Mouse (Mus musculus) cerebellum, postnatal 36 days (tissue): Measurements from ENCODE around the gene Tmem42.
A peak's percentile ranks its signal among the peaks of the same experiment; 100 is the strongest.

Experiments used
- DNase-seq, 2 experiments: peaks; one replicate each; pipeline ENCODE4 v3.0.0; 2021 to 2022; ENCODE audit warnings: mixed read lengths in 2 of 2

Tmem42 gene

DNA sequence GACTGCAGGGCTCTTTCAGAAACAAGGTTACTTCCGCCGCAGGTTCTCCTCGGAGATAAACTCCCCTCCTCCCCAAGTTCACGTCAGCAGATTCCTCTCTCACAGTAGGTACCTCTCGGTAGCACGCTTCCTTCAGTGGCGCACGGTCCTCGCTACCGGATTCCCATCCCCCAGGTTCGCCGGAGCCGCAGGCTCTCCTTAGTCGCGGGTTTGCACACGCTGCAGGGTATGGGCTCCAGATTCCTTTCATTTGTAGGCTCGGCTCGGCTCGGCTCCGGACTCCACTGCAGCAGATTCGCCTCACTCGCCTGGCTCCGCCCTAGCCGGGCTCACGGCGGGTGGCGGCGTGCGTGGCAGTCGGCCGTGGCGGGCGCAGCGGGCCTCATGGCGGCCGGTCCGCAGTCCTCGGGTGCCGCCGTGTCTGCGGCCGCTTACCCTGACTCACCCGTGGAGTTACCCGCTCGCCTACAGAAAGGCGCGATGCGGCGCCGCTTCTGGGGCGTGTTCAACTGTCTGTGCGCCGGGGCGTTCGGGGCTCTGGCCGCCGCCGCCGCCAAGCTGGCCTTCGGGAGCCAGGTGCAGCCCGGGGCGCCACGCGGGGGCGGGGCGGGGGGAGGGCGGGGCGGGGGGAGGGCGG, at the start of gene Tmem42:
Gene Tmem42 (plus strand): TSS at position 332 of the 637 bp plus-strand sequence.
- peak; percentile 90 to 91 for DNase-seq

DNA sequence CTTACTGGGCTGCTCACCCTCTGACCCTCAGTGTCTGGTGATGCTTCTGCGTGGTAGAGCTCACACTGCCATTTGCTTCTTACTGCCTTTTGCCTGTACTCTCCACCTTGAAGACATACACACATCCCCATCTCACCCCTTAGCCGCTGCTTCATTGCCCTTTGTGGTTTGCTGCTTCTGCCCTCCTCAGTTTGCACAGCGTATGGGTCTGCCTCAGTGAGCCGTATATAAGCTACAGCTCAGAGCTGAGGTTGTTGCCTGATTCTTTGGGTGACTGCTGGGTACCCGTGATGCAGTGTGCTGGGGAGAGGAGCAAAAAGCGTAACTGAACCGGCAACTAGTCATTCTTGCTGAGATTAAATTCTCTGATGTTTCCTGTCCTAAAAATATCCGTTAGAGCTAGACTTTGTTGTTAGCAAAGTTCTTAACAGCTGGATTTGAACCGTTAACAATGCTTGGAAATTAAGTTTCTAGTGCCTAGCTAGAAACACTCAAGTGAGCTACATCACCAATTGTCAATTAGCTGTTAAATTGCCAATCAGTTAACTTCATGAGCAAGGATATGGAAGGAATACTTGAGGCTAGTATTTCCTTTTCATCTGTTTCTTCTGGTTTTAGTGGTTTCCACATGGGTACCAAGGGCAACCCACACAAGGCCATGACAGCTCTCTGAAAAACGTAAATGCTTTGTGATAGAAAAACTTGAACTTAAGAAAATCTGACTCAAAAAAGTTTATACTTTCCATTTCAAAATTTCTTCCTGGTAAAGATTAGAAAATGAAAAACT, 22.5 kb upstream of the Tmem42 start:
- no peak for DNase-seq

DNA sequence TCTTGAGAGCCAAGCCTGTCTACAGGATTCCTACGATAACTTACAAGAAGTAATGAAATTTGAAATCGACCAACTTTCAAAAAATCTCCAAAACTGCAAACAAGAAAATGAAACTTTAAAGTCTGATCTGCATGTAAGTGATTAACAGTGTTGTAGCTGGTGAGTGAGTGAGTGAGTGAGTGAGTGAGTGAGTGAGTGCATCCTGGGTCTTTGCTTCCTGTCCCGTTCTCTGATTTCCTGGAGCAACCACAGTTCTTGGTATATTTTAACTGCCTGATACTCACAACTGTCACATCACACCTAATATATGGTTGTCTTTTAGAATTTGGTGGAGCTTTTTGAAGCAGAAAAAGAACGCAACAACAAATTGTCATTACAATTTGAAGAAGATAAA, 21.9 kb upstream of the Tmem42 start:
- no peak for DNase-seq

DNA sequence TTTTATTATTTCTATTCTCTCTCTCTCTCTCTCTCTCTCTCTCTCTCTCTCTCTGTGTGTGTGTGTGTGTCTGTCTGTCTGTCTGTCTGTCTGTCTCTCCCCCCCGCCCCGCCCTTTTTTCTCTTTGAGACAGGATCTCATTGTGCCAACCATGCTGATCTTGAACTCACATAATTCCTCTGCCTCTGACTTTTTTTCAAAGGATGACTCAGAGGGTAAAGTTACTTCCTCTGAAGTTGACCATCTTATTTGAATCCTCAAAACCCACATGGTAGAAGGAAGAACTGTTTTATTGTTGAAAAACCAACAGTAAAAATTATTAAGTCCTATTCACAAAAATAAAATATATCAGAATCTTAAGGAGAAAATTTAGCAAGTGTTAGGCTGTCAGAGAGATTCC, 16.4 kb upstream of the Tmem42 start:
- DNase-seq: no peak

DNA sequence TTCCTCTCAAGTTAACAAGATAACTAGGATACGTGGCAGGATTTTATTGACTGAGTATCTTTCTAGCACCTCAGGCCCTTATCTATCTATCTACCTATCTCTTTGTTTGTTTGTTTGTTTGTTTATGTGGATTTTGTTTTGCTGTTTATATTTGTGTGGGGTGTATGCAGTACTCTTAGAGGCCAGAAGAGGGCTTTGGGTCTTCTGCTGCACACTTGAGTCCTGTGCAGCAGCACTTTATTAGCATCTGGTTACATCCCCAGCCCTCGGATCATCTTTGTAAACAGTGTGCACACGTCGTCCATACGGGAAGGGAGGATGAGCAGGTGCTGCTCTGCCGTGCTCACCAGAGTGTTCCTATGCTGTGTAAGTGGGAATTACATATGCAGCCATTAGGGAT, 15.1 kb upstream of the Tmem42 start:
- no peak for DNase-seq

DNA sequence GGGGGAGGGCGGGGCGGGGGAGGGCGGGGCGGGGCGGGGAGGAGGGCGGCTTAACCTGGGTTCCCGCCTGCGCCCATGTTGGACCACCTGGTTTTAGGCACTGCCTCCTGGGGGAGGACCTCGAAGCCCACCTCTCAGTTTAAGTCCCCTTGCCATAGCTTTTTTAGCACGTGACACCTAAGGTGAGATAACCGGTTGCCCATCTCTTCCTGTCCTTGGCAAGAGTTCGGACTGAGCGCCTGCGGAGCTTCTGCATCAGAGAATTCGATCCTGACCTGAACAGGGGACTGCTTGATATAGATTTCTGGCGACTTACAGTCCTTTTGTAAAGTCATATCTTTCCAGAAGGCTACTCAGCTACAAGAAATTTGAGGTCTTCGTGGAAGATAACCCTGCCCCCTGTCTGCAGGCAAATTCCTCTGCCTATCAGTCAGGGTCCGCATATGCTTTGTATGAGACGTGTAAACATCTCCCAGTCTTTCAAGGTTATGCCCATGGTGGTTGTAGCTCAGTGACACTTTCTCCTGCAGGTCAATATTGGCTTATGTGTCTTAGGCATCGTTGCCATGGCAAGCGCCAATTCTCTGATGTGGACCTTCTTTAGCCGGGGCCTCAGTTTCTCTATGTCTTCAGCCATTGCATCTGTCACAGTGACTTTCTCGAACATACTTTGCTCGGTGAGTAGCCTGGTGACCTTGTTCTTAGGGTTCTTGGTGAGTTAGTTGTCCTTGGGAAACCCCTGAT, 682 bp downstream of the Tmem42 start:
- peak in 1 of 2 experiments; percentile 21 for DNase-seq

DNA sequence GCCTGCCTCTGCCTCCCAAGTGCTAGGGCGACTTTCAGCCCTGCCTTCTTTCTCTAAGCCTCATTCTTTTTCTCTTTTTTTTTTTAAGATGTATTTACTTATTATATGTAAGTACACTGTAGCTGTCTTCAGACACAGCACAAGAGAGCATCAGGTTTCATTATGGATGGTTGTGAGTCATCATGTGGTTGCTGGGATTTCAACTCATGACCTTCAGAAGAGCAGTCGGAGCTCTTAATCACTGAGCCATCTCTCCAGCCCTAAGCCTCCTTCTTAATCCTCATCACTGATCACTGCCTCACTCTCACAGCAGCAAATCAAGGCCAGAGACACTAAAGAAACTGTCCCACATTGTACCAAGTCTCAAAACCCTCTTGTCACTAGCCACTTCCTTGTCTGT, 3.1 kb downstream of the Tmem42 start:
- DNase-seq: no peak

DNA sequence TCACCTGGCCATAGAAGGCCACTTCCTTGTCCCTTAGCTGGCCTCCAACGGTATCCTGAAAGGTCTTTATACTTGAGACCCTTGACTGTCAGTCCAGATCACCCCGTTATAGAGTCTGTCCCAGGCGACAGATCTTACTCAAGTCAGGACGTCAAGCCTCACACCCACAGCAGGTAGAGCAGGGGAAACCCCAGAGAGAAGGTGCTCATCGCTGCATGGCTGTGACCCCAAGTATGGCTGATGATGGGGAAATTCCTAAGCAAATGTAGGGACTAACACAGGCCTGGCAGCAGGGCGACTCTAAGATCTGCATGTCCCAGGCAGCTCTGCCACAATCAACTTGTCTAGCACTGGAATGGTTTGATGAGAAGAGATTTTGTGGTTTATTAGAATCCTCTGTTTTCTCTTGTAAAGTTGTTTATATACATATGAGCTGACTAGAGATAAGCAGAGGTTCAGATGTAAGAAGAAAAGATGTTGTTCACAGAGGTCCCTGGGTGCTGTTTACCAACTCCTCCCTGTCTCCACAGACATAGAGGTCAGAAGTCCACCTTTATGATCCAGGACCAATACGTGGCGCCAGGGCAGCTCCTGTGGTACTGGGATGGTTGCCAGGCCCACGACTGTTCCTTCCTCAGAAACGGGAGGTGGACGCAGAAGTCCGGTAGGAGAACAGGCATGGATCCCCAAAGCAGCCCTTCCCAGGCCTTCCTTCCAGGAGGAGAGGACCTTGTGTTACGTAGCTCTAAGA, 10.5 kb downstream of the Tmem42 start:
- DNase-seq: no peak

DNA sequence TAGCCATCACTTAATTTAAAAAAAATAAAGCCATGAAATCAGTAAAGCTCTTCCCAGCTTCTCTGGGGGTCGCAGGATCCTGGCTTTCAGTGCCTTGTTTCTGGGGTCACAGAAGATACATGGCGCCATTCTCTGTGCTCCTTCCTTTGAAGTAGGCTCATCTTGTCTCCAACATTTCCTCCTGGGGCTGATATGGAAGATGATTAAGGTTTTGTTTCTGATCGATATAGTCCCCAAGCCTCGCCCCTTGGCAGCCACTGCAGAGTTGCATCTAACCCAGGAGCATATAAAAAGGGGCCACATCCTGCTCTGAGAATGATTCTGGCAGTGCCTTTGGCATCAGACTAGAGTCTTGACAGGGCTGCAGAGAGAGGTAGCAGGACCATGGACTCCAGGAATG, 13.3 kb downstream of the Tmem42 start, which contains the start of gene Tgm4:
Gene Tgm4 (plus strand): TSS at position 301 of the 400 bp plus-strand sequence.
- DNase-seq: no peak

DNA sequence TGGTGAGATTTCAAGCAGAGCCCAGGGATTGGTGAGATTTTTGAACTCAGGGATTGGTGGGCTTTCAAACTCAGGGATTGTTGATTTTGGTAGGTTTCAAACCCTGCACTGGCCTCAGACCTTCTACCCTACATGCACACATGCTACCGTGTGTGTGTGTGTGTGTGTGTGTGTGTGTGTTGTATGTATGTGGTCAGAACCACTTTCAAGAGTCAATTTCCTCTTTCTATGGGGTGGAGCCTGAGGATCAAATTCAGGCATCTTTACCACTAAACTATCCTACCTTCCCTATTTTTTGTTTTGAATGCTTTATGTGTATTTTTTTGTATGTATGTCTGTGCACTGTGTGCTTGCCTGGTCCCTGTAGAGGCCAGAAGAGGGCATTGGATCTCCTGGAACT, 26.5 kb downstream of the Tmem42 start:
- DNase-seq: no peak

DNA sequence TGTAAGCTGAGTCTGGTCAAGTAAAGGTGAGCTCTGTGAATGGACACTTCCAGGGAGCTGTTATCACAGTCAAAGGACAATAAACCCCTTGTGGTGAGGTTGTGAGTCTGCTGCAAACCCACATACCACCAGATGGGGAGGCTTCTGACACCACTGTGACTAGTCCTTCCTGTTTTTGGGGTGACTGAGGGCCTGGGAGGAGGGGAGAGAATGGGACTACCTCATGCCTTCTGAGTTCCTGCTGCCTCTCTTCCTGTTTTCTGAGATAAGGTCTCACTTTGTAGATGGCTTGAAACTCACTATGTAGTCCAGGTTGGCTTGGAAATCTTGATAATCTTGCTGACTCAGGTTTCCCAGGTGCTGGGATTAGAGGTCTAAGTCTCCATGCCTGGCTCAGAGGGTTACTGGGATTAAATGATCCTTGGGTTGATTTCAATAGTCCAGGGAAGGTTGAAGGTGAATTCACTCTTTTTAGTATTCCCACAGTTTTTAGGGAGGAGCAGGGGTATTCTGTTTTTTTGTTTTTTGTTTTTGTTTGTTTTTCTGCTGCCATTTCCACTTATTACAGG, 37.7 kb downstream of the Tmem42 start:
- DNase-seq: no peak

DNA sequence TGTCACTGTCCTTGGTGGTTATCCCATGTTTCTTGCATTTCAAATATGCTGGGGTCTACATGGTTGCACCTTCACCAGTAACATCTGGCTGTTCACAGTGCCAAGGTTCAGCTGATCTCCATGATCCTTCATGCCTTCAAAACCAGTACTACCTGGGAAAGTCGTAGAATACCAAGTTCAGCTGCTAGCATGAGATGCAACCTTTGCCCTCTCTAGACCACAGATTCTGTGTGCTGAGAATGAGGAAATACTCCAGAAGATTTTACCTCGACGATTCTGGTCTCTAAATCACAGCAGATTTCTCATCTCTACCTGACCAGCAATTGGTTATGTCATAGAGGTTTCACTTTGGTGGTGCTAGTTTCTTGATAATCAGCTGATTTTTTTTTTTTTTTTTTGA, 39.0 kb downstream of the Tmem42 start:
- DNase-seq: no peak
